Mouse (Mus musculus) bone marrow macrophage, adult 2 months (primary cell): ENCODE data around the gene Garnl3.

ENCODE experiments used
- CTCF ChIP-seq: IDR thresholded peaks from 2 replicates; pipeline ENCODE4 v1.5.1; 2012; ENCODE audit warnings: low read depth, mild to moderate bottlenecking, low read length, moderate library complexity
- POLR2A ChIP-seq: IDR thresholded peaks from 2 replicates; pipeline ENCODE4 v1.6.1; 2012; ENCODE audit warnings: mild to moderate bottlenecking, low read depth, low read length, borderline replicate concordance

- no peak for TF ChIP-seq CTCF
- no peak for TF ChIP-seq POLR2A
Measured at GRCm38 (mm10) chr2:33086016-33086596, 45.3 kb downstream of the Garnl3 start.
